Mouse (Mus musculus): ENCODE measurements at regions not wholly inside any gene's neighbourhood (a gene's known extent, or its start where the extent isn't known, plus 50 kb on each side); places are given as distances from the start of the nearest gene placed in this dataset.
A peak's percentile ranks its signal among the peaks of the same experiment; 100 is the strongest.

- H3K9ac ChIP-seq (ENCODE audit: low read depth, low read length), result no peak overlapping the region
- no peak for TF ChIP-seq CTCF (IDR thresholded peaks at IDR 0.05; ENCODE audit: low read depth)
- H3K4me1 ChIP-seq (replicated peaks; ENCODE audit: control insufficient read depth, insufficient read depth, low read length), result no peaks in the 10 kb centered on the region
- no peaks in the 10 kb centered on the region for H3K9me3 ChIP-seq (ENCODE audit: control insufficient read depth)
- H3K4me3 ChIP-seq (ENCODE audit: low read depth, low read length), result no peak overlapping the region
- 78% methylated on average over 6 of the region's 6 CpGs for WGBS
- H3K36me3 ChIP-seq (ENCODE audit: control insufficient read depth, insufficient read depth), result no peaks in the 10 kb centered on the region
- no peak overlapping the region for H3K4me2 ChIP-seq (replicated peaks; ENCODE audit: low read depth)
- ATAC-seq, result peak; percentile 53; the same call in 1 of the 2 replicates
- H3K27ac ChIP-seq (ENCODE audit: low read depth, low read length), result no peak overlapping the region
- no peaks in the 10 kb centered on the region for H3K27me3 ChIP-seq (replicated peaks; ENCODE audit: control insufficient read depth, insufficient read depth, low read length)
Observed at GRCm38 (mm10) chr3:144027134-144027980, 177.7 kb downstream of the Lmo4 start.

- no peaks in the 10 kb centered on the region for H3K36me3 ChIP-seq (ENCODE audit: control insufficient read depth, insufficient read depth)
- no peak overlapping the region for H3K4me3 ChIP-seq (ENCODE audit: low read depth, low read length)
- 78% methylated on average over 14 of the region's 14 CpGs for WGBS
- H3K9ac ChIP-seq (ENCODE audit: low read depth, low read length), result no peak overlapping the region
- H3K27ac ChIP-seq (ENCODE audit: low read depth, low read length), result no peak overlapping the region
- no peak for ATAC-seq
- H3K27me3 ChIP-seq (replicated peaks; ENCODE audit: control insufficient read depth, insufficient read depth, low read length), result no peaks in the 10 kb centered on the region
- no peak for TF ChIP-seq CTCF (IDR thresholded peaks at IDR 0.05; ENCODE audit: low read depth)
- no peaks in the 10 kb centered on the region for H3K4me1 ChIP-seq (replicated peaks; ENCODE audit: control insufficient read depth, insufficient read depth, low read length)
- H3K4me2 ChIP-seq (replicated peaks; ENCODE audit: low read depth), result no peak overlapping the region
- H3K9me3 ChIP-seq (ENCODE audit: control insufficient read depth), result no peaks in the 10 kb centered on the region
Observed at GRCm38 (mm10) chr3:144025451-144026125, 179.4 kb downstream of the Lmo4 start.

- Histone ChIP-seq H3K9me3 (ENCODE audit: control insufficient read depth) (no peaks in the 10 kb centered on the region), H3K9ac (ENCODE audit: low read depth, low read length) (no peak overlapping the region), H3K4me1 (replicated peaks; ENCODE audit: control insufficient read depth, insufficient read depth, low read length) (no peaks in the 10 kb centered on the region), H3K4me2 (replicated peaks; ENCODE audit: low read depth) (no peak overlapping the region), H3K36me3 (ENCODE audit: control insufficient read depth, insufficient read depth) (no peaks in the 10 kb centered on the region), H3K4me3 (ENCODE audit: low read depth, low read length) (no peak overlapping the region), H3K27ac (ENCODE audit: low read depth, low read length) (no peak overlapping the region), H3K27me3 (replicated peaks; ENCODE audit: control insufficient read depth, insufficient read depth, low read length) (no peaks in the 10 kb centered on the region)
- no peak for TF ChIP-seq CTCF (IDR thresholded peaks at IDR 0.05; ENCODE audit: low read depth)
- no peak for ATAC-seq
- 82% methylated on average over 5 of the region's 5 CpGs for WGBS
Observed at GRCm38 (mm10) chr3:144024216-144024615, 180.8 kb downstream of the Lmo4 start.

- no peaks in the 10 kb centered on the region for H3K9me3 ChIP-seq (ENCODE audit: control insufficient read depth)
- no peaks in the 10 kb centered on the region for H3K27me3 ChIP-seq (replicated peaks; ENCODE audit: control insufficient read depth, insufficient read depth, low read length)
- no peaks in the 10 kb centered on the region for H3K4me1 ChIP-seq (replicated peaks; ENCODE audit: control insufficient read depth, insufficient read depth, low read length)
- 94% methylated on average over 3 of the region's 3 CpGs for WGBS
- H3K4me2 ChIP-seq (replicated peaks; ENCODE audit: low read depth), result no peak overlapping the region
- H3K27ac ChIP-seq (ENCODE audit: low read depth, low read length), result no peak overlapping the region
- no peaks in the 10 kb centered on the region for H3K36me3 ChIP-seq (ENCODE audit: control insufficient read depth, insufficient read depth)
- H3K4me3 ChIP-seq (ENCODE audit: low read depth, low read length), result no peak overlapping the region
- no peak overlapping the region for H3K9ac ChIP-seq (ENCODE audit: low read depth, low read length)
- no peak for ATAC-seq
- no peak for TF ChIP-seq CTCF (IDR thresholded peaks at IDR 0.05; ENCODE audit: low read depth)
Observed at GRCm38 (mm10) chr3:144023058-144023457, 182.0 kb downstream of the Lmo4 start.

GRCm38 (mm10) chr3:144021969-144022368 is 183.1 kb downstream of the Lmo4 start:
- Histone ChIP-seq H3K4me2 (replicated peaks; ENCODE audit: low read depth) (no peak overlapping the region), H3K9ac (ENCODE audit: low read depth, low read length) (no peak overlapping the region)

GRCm38 (mm10) chr3:144020189-144020940 is 184.7 kb downstream of the Lmo4 start:
- Histone ChIP-seq H3K27ac (ENCODE audit: low read depth, low read length) (no peak overlapping the region), H3K27me3 (replicated peaks; ENCODE audit: control insufficient read depth, insufficient read depth, low read length) (no peaks in the 10 kb centered on the region), H3K4me2 (replicated peaks; ENCODE audit: low read depth) (no peak overlapping the region), H3K4me3 (ENCODE audit: low read depth, low read length) (no peak overlapping the region), H3K9ac (ENCODE audit: low read depth, low read length) (no peak overlapping the region), H3K4me1 (replicated peaks; ENCODE audit: control insufficient read depth, insufficient read depth, low read length) (no peaks in the 10 kb centered on the region), H3K9me3 (ENCODE audit: control insufficient read depth) (no peaks in the 10 kb centered on the region), H3K36me3 (ENCODE audit: control insufficient read depth, insufficient read depth) (no peaks in the 10 kb centered on the region)
- ATAC-seq, result no peak
- WGBS, result 61% methylated on average over 8 of the region's 8 CpGs
- TF ChIP-seq CTCF (IDR thresholded peaks at IDR 0.05; ENCODE audit: low read depth), result no peak

More at GRCm38 (mm10) chr3:144021969-144022368, 183.1 kb downstream of the Lmo4 start:
- H3K4me1 ChIP-seq (replicated peaks; ENCODE audit: control insufficient read depth, insufficient read depth, low read length), result no peaks in the 10 kb centered on the region
- no peak for ATAC-seq
- TF ChIP-seq CTCF (IDR thresholded peaks at IDR 0.05; ENCODE audit: low read depth), result no peak
- H3K36me3 ChIP-seq (ENCODE audit: control insufficient read depth, insufficient read depth), result no peaks in the 10 kb centered on the region
- no peak overlapping the region for H3K27ac ChIP-seq (ENCODE audit: low read depth, low read length)
- no peak overlapping the region for H3K4me3 ChIP-seq (ENCODE audit: low read depth, low read length)
- H3K27me3 ChIP-seq (replicated peaks; ENCODE audit: control insufficient read depth, insufficient read depth, low read length), result no peaks in the 10 kb centered on the region
- 91% methylated on average over 5 of the region's 5 CpGs for WGBS
- no peaks in the 10 kb centered on the region for H3K9me3 ChIP-seq (ENCODE audit: control insufficient read depth)
